Mouse (Mus musculus) mouse trophoblast stem cell (cell line): Measurements from ENCODE around the gene Lipo1.
"Not testable (repeated sequence)": the region's sequence is repeated elsewhere in the genome, so short reads cannot be mapped to it uniquely, and the experiment has no call there.

Experiments
- in situ Hi-C, 2 experiments: fragments of 300-500 bp; cut with MseI, MboI; formaldehyde crosslinking; loops; 2 replicates in 1 of 2; 3 replicates in 1 of 2; pipeline ENCODE4 v1.15.1; 2025

Gene Lipo1

DNA sequence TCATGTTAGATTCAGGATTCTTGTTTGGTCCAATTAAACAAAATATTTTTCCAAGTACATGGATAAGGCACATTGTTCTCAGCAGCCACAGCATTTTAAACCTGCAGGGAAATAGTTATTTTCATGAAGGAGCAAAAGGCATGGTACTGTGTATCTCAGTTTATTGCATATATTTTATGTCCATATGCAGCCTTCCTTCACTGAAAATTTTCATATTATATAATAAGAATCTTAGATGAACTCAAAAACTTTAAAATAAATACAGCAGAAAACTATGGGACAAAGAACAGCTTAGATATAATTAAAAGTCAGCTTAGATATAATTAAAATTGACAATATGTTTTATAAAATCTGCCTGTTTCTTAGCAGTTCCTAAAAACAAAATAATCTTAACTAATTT is at the start of gene Lipo1:
Lipo1 (minus strand) TSS at position 101 of the 400 bp plus-strand sequence.
- in situ Hi-C loops, result loop anchor here in 1 of 2 experiments (25.0 kb wide), 1 partner anchor 200 kb away; no protein-coding TSS in a partner anchor

DNA sequence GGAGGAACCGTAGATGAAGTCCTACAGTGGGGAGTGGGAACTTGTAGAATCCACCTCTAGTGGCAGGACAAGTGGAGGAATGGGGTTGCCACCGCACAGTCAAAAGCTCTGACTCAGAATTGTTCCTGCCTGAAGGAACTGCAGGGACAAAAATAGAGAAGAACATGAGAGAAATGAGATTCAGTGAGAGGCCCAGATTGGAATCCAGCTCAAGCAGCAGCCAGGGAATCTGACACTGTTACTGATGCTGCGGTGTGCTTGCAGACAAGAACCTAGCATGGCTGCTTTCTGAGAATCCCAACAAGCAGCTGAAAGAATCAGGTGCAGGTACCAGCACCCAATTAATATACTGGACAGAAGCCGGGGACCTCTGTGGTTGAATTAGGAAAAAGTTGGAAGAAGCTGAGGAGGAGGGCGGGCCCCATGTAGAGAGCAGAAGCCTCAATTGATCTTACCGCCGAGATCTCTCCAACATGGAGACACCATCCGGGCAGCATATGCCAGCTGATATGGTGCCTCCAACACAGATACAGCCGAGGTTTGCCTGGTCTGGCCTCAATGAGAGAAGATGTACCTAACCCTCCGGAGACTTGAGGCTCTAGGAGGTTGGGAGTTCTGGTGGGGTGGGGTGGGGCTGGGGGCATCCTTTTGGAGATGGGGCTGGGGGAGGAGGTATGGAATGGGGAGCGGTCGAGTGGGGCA is 532 bp downstream of the Lipo1 start:
- in situ Hi-C loops, result loop anchor here in 1 of 2 experiments (25.0 kb wide), 1 partner anchor 199 kb away; no protein-coding TSS in a partner anchor

DNA sequence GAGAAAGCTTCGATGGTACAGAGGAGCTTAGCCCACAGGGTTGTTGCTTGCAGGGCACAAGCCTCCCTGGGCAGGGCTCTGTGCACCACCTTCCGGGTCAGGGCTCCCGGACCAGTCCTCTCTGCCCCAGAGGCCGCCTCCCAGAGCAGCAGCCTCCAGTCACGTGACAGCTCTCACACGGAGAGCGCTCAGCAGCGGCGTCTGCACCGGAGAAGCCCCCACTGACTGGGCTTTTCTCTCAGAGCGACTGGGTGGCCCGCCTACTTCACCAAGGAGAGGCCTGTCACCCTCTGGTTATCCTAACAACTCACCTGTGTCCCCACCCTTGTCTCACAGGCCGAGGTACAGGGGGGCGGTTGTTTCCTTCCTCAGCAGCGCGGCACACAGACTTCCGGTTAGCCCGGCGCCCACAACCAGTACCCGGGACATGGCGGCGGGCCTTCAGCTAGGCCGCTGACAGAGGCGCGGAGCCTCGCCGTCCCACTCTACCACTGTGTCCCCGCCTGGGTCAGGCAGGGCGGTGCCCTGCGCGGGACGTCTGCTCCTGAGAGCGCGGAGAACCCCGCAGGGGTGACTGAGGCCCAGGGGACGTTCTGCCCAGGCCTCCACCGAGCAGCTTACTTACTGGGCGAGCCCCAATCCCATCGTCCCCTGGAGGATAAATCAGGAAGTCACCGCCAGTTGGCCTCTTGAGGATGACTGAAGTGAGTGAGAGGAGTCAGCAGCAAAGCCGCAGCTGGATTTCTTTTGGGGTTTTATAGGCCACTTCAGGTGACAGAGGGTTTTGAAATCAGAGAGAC is 25.8 kb downstream of the Lipo1 start, which contains the start of gene Lipo3:
Lipo3 (minus strand) TSS at position 665 of the 800 bp plus-strand sequence.
- in situ Hi-C loops, result not testable (repeated sequence)

DNA sequence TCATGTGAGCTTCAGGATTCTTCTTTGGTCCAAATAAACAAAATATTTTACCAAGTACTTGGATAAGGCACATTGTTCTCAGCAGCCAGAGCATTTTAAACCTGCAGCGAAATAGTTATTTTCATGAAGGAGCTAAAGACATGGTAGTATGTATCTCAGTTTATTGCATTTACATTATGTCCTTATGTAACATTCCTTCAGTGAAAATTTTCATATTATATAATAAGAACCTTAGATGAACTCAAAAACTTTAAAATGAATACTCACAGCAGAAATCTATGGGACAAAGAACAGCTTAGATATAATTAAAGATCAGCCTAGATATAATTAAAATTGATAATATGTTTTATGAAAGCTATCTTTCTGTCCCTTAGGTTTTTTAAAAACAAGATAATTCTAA is 36.0 kb downstream of the Lipo1 start, which contains the start of gene Lipo2:
Lipo2 (minus strand) TSS at position 101 of the 400 bp plus-strand sequence.
- in situ Hi-C loops, result not testable (repeated sequence)
